Mouse (Mus musculus) ES-Bruce4 (cell line): ENCODE measurements around the gene Bcl9l. TPM values are rescaled to one million over a fixed set of nuclear protein-coding genes. Genes with fewer than 3 reads are reported as not detected.

Source experiments
- H3K27ac ChIP-seq: 2 replicates; pipeline ENCODE4 v1.5.1; 2012; ENCODE audit warnings: low read length, inconsistent platforms; ENCODE audit not compliant: insufficient read depth
- H3K27me3 ChIP-seq: 2 replicates; pipeline ENCODE4 v1.6.1; 2012; ENCODE audit warnings: mild to moderate bottlenecking, low read length, inconsistent platforms; ENCODE audit not compliant: control insufficient read depth, poor library complexity, insufficient read depth, severe bottlenecking
- H3K36me3 ChIP-seq: 2 replicates; pipeline ENCODE4 v1.6.1; 2012; ENCODE audit warnings: inconsistent platforms, mild to moderate bottlenecking, low read length, moderate library complexity; ENCODE audit not compliant: control insufficient read depth, poor library complexity, insufficient read depth, severe bottlenecking
- H3K4me1 ChIP-seq: one replicate; pipeline ENCODE4 v1.8.1; 2011; ENCODE audit warnings: low read length; ENCODE audit not compliant: control insufficient read depth, insufficient read depth
- H3K4me3 ChIP-seq: 2 replicates; pipeline ENCODE4 v1.5.1; 2011; ENCODE audit warnings: low read depth, mild to moderate bottlenecking, low read length
- H3K9ac ChIP-seq: 2 replicates; pipeline ENCODE4 v1.6.1; 2012; ENCODE audit warnings: low read depth, mild to moderate bottlenecking, inconsistent platforms; ENCODE audit not compliant: poor library complexity, severe bottlenecking
- H3K9me3 ChIP-seq: replicated peaks from 2 replicates; pipeline ENCODE4 v1.6.1; 2012; ENCODE audit warnings: mild to moderate bottlenecking, low read length, inconsistent platforms; ENCODE audit not compliant: control insufficient read depth, poor library complexity, insufficient read depth, severe bottlenecking
- CTCF ChIP-seq: IDR thresholded peaks from one replicate; pipeline ENCODE4 v1.8.1; 2011; ENCODE audit warnings: low read depth, low read length
- EP300 ChIP-seq: IDR thresholded peaks from 2 replicates; pipeline ENCODE4 v1.6.1; 2011; ENCODE audit warnings: low read depth, low read length; ENCODE audit not compliant: insufficient read depth
- POLR2A ChIP-seq: IDR thresholded peaks from one replicate; pipeline ENCODE4 v1.8.1; 2011; ENCODE audit warnings: low read length; ENCODE audit not compliant: insufficient read depth
- polyA plus RNA-seq: library from polyadenylated mRNA; stranded (reverse); fragments of >200 nt; gene quantifications from 2 replicates; pipeline ENCODE4 v1.2.4, GENCODE M21; 2011; ENCODE audit warnings: low read depth; ENCODE audit not compliant: missing spikeins, insufficient read depth, insufficient read length

The Bcl9l gene
- polyA plus RNA-seq, 1 experiment, result 22.6 TPM

- no peaks in the 10 kb centered on the region for H3K27me3 ChIP-seq
- no peak overlapping the region for H3K9ac ChIP-seq
- TF ChIP-seq EP300 (no peak), CTCF (no peak), POLR2A (no peak)
- H3K4me3 ChIP-seq, result no peak overlapping the region
- H3K9me3 ChIP-seq, result no peaks in the 10 kb centered on the region
- no peak overlapping the region for H3K27ac ChIP-seq
- no peaks in the 10 kb centered on the region for H3K36me3 ChIP-seq
- peaks cover 3% of the 10 kb centered on the region for H3K4me1 ChIP-seq
Measured at GRCm38 (mm10) chr9:44518068-44518467, 35.4 kb downstream of the Bcl9l start.

- H3K27me3 ChIP-seq, result no peaks in the 10 kb centered on the region
- no peaks in the 10 kb centered on the region for H3K9me3 ChIP-seq
Measured at GRCm38 (mm10) chr9:44521927-44522326, 39.3 kb downstream of the Bcl9l start.

DNA sequence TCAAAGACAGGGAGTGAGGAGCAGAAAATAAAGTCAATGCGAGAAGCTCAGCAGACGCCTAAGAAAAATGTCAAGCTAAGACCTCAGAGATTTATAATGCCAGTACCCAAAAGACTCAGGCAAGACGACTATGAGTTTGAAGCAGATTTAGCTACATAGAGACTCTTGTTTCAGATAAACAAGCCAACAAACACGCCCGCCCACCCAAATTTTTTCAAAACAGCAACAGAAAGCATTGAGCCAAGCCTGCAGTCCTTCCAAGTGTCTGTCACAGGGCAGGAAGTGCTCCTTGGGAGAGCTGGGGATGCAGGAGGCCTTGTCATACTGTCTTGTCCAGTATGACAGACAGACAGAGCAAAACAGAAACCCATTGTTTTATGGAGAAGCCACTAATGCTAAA lies 41.1 kb downstream of the Bcl9l start:
- no peaks in the 10 kb centered on the region for H3K36me3 ChIP-seq

More at GRCm38 (mm10) chr9:44521927-44522326, 39.3 kb downstream of the Bcl9l start:
- Histone ChIP-seq H3K4me3 (no peak overlapping the region), H3K9ac (no peak overlapping the region), H3K36me3 (no peaks in the 10 kb centered on the region), H3K4me1 (no peaks in the 10 kb centered on the region), H3K27ac (no peak overlapping the region)
- no peak for TF ChIP-seq EP300
- no peak for TF ChIP-seq POLR2A
- TF ChIP-seq CTCF, result no peak

GRCm38 (mm10) chr9:44524235-44524826 lies 41.7 kb downstream of the Bcl9l start:
- TF ChIP-seq EP300 (no peak), CTCF (no peak)
- Histone ChIP-seq H3K4me1 (no peaks in the 10 kb centered on the region), H3K27ac (no peak overlapping the region), H3K27me3 (no peaks in the 10 kb centered on the region), H3K9me3 (no peaks in the 10 kb centered on the region), H3K4me3 (no peak overlapping the region), H3K36me3 (no peaks in the 10 kb centered on the region), H3K9ac (no peak overlapping the region)

More for the DNA sequence above, 41.1 kb downstream of the Bcl9l start:
- TF ChIP-seq CTCF (no peak), POLR2A (no peak), EP300 (no peak)
- H3K27me3 ChIP-seq, result no peaks in the 10 kb centered on the region
- no peaks in the 10 kb centered on the region for H3K9me3 ChIP-seq
- no peak overlapping the region for H3K27ac ChIP-seq
- no peak overlapping the region for H3K4me3 ChIP-seq
- H3K9ac ChIP-seq, result no peak overlapping the region
- no peaks in the 10 kb centered on the region for H3K4me1 ChIP-seq

DNA sequence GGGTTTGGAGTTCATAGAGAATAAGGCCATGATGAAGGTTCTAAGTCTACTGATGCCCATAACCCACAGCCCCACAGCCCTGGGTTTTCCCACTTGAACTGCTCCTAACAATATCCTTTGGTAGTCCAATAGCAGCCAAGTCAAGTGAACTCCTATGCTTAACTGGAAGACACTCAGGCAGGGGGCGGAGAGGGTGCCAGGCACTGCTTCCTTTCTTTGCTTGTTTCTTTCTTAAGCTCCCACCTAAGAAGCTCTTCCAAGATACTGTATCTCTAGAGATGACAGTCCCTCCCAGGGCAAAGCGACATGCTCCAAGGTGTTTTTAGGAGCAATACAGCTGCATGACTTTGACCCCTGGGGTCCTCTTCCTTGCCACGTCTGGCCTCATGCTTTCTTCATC lies 42.4 kb downstream of the Bcl9l start:
- no peaks in the 10 kb centered on the region for H3K9me3 ChIP-seq
- H3K4me3 ChIP-seq, result no peak overlapping the region
- H3K4me1 ChIP-seq, result no peaks in the 10 kb centered on the region
- no peaks in the 10 kb centered on the region for H3K36me3 ChIP-seq
- TF ChIP-seq EP300 (no peak), POLR2A (no peak), CTCF (no peak)
- H3K9ac ChIP-seq, result no peak overlapping the region
- no peak overlapping the region for H3K27ac ChIP-seq
- no peaks in the 10 kb centered on the region for H3K27me3 ChIP-seq

DNA sequence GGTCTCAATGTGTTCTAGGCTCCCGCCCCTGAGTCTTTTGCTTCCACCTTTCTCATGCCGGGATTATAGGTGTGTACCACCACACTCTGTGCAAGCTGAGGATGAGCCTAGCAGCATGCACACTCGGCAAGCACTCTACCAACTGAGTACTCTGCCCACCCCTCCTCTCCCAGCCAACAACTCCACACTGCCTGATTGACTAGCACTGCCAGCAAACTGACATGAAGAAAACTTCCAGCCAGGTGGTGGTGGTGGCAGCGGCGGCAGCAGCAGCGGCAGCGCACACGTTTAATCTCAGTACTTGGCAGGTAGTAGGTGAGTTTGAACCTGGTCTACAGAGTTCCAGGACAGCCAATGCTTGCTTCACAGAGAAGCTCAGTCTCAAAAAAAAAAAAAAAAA lies 43.0 kb downstream of the Bcl9l start:
- H3K4me1 ChIP-seq, result no peaks in the 10 kb centered on the region
- H3K9me3 ChIP-seq, result no peaks in the 10 kb centered on the region
- H3K36me3 ChIP-seq, result no peaks in the 10 kb centered on the region
- H3K4me3 ChIP-seq, result no peak overlapping the region
- no peak for TF ChIP-seq POLR2A
- no peak for TF ChIP-seq EP300
- TF ChIP-seq CTCF, result no peak
- H3K9ac ChIP-seq, result no peak overlapping the region
- no peaks in the 10 kb centered on the region for H3K27me3 ChIP-seq
- H3K27ac ChIP-seq, result no peak overlapping the region
